Mouse (Mus musculus) gastrocnemius, postnatal 10 days (tissue): ENCODE measurements around the gene Skp1a. TPM values are rescaled to one million over a fixed set of nuclear protein-coding genes. Genes with fewer than 3 reads are reported as not detected.

Experiments
- DNase-seq: peaks from one replicate; pipeline ENCODE4 v3.0.0; 2021; ENCODE audit warnings: mixed read lengths
- total RNA-seq, 2 experiments: library from RNA; stranded (reverse); gene quantifications; 2 replicates each; pipeline ENCODE4 v1.2.3; 2021

The Skp1a gene
- total RNA-seq, 2 experiments from 2014 or later, result 254 to 257 TPM

DNA sequence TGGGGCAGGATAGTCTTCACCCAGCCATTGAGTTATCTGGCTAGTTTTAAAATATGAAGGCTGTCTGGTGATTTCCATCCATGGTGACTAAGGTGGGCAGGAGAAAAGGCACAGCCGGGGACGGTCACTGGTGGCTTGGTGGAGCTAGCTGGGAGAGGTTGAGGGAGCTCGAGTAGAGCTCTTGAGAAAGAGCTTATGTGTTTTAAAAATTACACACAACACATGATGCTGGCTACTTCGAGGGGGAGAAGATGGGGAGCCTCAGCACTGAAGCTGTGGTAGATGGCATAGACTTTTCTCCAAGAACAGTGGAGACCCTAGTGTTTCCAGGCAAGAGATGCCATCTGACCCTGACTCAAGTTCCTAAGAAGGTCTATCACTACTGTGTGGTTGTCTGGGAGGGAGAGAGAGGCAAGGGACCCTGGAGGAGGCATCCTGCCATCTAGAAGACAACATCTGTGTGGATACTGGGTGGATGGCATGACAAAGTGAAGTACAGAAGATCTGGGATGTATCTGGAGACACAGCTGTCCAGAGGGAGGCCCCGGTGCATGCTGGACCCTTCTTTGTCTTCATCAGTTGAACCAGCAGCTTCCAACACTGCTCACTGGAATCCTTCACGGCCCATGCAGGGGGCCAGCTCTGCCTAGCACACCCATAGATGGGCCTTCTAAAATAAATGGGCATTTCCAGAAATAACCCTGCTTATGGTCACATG is 45.8 kb downstream of the Skp1a start:
- DNase-seq, result no peak

DNA sequence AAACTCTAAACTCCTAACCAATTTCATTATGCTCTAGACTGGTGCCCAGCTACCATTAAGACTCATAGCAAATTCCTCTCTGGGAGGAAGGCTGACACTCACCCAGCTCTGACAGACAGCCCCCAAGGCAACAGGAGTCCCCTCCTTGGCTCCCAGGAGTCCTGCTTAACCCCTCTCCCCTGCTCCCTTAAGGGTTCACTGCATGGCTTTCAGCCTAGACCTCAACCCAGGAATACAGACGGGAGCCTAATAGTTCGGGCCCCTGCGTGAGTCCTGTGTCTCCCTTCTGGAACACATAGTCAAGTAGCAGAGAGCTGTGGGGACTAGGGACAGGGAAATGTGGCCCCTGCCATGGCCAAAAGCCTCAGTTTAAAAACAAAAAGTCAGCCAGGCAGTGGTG is 46.4 kb downstream of the Skp1a start:
- no peak for DNase-seq

DNA sequence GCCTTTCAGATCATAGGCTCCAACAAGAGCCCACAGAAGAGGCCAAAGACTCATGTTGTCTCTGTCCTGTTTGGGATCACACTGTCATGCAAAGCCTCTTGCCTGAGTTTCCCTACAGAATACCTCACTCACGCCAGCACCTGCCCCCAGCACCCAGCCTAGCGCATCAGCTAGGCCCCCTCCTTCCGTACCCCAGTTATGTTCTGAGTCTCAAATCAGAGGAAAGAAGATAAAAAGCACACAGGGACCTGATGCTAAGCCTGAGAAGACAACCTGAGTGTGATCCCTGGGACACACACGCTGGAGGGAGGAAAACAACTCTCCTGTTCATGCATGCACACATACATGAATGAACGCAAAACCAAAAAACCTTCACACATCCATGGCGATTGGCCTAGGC is 47.2 kb downstream of the Skp1a start:
- DNase-seq, result no peak

DNA sequence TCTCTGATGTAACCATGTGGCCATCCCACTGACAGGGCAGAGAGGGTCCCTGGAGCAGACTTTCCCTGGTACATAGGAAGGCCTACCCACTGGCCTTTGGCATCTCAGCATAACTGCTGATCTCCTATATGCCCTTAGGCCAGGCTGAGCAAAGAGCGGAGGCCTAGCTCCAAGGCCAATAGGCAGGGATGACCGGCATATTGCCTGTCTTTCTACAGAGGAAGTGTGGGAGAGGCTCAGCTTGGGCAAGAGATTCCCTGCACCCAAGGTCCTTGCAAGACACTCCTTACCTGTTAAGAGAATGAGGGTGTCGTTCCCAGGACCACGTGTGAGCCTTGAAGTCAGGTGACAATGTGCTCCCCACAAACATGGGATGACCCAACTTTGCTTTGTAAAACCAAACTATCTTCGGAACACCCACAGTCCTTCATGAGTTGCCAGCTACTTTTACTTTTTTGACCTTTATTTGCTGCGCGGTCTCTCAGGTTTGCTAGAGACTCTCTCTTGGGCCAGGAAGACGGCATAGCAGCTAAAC is 47.9 kb downstream of the Skp1a start:
- no peak for DNase-seq

DNA sequence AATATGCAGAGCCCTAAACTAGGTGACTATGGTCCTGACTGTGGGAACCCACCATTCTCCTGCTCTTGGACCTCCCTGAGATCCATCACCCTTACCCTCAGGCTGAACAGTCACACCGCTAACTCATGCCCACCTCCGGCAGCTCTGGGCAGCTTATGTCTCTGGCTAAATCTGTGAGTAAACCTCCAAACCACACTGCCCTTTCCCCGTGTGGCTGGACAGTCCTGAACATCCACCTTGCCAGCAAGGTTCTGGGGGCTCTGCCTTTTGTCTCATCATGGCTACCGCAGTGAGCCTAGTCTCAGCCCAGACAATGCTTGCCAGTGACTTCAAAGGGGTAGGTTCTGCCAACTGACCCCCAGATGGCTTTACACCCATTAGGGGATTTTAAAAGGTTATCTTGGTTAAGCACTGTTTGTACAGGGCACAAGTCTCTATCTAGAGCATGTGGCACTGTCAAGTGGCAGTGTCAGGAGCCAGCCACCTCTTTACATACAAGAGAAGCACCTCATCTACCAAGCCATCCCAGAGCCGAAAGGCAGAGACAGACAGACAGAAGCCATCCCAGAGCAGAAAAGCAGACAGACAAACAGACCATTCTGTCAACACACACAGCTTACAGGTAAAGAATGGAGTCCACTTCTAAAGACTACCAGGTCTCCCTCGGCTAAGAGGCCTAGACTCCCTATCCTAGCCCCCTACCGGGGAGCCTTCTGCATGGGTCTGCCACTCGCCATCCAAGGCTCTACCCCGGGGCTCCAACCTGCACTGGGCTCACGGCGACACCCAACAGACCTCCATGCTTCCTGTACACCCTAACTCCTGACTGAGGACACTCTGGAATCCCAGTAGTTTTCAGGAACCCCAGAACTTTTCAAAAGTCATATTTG is 49.0 kb downstream of the Skp1a start:
- no peak for DNase-seq

DNA sequence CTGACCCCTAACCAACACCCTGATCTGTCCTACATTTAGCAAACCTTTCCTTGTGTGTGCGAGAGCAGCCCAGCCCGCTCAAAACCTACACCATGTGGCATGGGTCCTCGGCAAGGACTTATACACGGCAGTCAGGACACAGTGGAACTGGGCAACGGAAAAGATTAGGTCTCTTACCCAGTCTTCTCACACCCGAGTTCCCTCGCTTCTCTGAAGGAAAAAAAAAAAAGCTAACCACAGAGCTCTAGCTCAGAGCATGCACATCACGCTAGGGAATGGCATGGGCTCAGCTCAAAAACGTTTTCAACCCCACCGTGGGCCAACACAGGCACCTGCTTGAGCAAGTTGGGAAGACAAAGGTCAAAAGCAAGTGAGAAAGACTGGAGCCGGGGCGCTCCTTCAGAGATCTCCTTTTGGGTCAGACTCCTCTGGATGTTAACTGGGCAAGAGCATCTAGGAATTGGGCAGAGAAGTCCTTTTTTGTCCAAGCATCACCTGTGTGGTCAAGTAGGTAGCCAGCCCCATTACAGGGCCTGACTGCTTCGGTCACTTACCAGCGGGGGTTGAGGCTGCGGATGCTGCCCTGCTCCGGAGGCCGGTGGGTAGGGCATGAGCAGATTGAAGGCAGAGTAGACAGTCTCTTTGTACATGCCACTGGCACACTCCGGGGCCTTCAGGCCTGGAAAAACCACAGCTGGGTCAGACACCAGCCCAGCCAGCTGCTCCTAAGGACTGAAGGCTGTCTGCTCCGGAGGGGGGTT is 50.0 kb downstream of the Skp1a start:
- DNase-seq, result no peak

DNA sequence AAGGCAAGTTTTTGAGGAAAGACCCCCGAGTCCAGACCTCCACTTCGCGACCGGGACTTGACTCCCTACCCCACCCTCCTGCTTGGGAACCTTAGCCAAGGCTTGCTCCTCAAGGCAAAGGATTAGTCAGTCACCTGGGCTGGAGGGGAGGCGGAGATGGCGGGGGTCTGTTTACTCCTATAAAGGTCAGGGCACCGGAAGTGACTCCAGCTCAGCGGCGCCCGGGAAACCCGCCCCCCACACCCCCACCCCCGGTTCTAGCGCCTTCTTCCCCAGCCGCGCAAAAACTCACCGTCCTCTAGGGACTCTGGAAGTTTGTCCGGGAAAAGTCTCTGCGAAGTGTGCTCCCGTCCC is 50.6 kb downstream of the Skp1a start:
- DNase-seq, result no peak

DNA sequence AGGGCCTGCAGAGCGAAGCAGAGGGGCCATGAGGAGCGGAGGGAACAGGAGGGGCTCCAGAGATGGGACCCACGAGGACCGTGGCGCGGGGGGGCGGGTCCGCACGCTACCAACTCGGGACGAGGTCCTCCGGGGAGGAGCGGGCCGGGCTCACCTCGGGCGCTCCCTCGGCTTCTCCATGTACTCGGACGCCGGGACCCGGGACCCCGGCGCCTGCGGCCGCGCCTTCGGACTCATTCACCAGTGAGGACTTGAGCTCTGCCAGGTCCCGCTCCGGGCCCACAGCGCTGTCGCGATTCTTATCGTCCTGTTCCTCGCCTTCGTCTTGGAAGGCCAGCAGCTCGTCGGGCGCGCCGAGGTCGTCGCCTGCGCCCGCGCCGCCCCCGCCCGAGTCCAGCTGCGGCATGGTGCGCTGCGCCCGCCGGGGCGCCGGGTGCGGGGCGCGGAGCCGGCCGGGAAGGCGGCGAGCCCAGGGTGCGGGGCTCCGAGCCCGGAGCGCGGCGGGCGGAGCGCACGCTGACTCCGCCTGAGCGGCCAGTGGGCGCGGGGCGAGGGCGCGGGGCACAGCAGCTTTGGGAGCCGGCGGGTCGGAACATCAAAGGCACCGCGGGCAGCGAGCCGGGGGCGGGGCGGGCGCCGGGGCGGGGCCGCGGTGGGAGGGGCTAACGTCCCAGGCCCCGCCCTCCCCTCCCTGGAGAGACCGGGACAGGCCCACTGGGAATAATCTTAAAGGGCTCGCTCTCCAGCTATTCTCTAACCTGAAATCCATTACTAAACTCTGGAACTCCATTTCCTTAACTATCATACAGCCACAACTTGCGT is 51.2 kb downstream of the Skp1a start, which contains the start of gene Tcf7:
Gene Tcf7 (minus strand): TSS at position 241 of the 822 bp plus-strand sequence.
- DNase-seq, result peak; percentile 66

DNA sequence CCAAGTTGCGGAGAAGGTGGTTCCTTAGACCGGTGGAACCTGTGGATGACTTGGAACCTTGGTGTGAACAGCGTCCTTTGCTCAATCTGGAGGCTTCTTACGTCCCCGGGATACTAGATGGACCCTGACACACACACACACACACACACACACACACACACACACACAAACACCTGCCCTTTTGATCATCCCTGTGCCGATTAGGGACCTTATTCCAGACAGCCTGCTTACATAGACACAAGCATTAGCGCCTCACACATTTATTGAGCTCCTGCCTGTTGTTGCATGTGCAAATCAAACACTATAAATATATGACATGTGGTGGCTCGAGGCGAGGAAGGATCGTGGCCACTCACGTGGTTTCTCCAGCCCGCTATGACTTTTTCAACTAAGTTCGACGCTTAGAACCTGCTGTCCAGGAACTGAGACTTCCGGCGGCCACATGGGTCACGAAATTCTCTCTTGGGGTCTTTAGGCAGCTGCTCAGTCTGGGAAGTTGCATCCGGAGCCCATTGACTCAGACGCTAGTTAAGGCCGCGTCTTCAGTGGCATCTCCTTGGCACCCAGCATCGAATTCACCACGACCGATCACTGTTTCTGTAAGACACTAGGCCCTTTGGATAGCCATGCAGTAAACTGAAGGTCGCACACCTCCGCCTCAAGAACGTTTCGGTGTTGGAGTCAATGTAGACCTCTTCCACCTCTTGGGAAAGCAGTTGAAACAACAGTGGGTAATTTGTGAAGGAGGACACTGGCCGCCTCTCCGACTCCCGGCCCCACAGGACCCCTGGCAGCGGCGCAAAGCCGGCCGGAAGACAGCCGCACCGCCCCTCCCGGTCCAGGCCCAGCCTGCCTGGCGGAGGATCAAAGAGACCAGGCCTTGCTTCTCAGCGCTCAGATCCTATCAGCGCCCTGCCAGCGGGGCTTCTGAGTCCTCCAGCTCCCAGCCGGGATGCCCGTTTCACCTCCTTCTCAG is 52.1 kb downstream of the Skp1a start:
- DNase-seq, result peak; percentile 67

DNA sequence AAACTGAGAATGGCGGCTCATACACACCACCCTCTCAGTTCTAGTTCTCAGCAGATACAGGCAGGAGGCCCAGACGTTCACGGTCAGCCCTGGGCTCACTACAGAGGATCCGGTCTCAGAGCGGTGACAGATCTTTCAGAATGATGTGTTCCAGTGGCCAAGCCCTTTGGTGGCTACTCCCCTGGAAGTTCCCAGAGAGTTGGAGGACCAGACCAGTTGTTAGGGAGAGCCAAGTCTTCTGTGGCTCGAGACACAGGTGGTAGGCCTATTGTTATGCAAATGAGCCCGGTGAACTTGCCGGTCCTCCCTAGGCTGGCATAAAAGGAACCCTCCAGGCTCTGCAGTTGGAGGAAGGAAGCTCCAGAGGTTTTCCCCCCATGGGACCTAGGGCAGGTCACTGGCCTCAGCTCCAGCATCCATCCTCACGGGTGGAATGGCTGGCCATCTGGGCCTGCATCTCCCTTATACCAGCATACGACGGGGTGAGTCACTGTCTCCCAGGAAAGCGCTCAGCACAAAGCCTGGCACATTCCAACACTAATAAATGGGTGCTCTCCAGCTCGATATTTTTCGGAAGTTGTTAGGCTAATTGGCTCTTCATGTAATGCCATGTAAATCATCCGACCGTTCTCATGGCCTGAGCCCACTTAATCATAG is 54.6 kb downstream of the Skp1a start:
- no peak for DNase-seq

DNA sequence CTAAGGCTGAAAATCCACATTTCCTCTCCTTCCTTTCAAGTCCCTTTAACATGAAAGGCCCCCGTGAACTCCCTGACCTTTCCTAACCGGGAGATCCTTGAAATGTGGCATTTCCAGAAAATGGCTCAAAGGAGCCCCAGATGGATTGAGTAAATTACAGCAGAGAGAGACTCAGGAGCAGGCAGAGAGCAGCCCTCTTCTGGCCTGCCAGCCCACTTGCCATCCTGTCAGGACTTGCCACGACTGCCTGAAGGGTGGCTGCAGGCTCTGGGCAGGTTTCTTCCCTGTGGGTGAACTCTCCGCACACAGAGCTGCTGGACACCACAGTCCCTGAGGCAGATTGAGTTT is 55.1 kb downstream of the Skp1a start:
- no peak for DNase-seq

DNA sequence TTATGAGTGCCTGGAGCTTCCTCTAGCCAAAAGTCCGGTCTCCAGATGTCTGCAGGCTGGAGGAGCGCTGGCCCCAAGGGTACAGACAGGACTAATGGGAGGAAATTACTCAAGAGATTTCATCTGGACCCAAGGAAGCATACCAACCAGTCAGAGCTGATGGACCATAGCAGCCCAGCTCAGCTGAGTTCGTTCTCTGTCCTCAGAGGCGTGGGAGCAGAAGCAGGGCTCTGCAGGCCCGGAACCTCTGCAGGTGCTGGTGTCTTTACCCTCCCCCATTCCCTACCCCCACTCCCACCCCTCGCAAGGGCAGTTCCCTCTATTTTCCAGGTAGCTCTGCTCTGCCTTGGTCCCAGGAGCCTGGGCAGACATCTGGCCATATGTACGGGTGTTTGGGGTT is 60.6 kb downstream of the Skp1a start:
- DNase-seq, result no peak

DNA sequence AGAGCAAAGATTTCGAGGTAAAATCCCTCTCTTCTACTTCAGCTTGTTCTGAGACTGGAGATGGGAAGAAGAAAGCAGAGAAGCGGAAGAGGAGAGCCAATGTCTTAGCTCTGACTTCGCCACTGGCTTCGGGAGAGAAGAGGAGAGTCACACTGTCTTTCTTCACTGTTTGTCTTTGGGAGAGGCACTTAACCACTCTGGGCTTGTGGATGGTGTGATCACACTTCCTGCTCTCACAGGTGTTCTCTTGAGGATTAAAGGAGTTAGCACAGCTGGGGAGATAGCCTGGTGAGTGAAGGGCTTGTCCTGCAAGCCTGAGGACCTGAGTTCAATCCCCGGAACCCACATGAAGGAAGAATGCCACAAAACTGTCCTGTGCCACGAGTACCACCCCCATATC is 61.1 kb downstream of the Skp1a start:
- no peak for DNase-seq

DNA sequence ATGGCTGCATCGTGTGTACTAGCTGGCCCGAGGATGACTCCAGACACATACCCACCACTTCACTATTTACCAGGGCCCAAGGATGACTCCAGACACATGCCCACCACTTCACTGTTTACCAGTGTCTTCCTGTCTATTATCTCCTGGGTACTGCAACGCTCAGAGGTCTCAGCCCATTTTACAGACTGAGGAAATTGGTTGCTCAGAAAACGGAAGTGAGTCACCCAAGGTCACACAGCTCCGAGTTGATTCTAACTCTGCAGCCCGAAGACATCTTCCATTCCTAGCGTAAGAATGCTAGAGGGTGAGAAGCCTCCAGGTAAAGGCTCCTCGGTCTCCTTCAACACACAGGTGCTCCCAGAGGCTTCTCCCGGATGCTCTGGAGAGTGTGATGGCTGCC is 62.3 kb downstream of the Skp1a start:
- no peak for DNase-seq

Other genes starting within 250 kb of the Skp1a start
- 100 to 1,000 TPM; 241 to 249 TPM for gene Ube2b, start 231.2 kb upstream of the Skp1a start, total RNA-seq
- gene Cdkl3, start 227.8 kb upstream of the Skp1a start, total RNA-seq, result 1 to 10 TPM; 5.5 to 5.9 TPM
- 10 to 100 TPM; 46.2 to 50.1 TPM for gene Ppp2ca, start 133.3 kb upstream of the Skp1a start, total RNA-seq
- not detected for gene Olfr1373, start 86.5 kb upstream of the Skp1a start, total RNA-seq
- not detected for gene Olfr1371, start 18.0 kb upstream of the Skp1a start, total RNA-seq
- 1 to 10 TPM; 2.0 to 4.6 TPM for gene Tcf7, start 51.0 kb downstream of the Skp1a start, total RNA-seq
- gene Vdac1, start 128.9 kb downstream of the Skp1a start, total RNA-seq, result 1,000 to 10,000 TPM; 1,018 to 1,167 TPM
- gene 9530068E07Rik, start 164.4 kb downstream of the Skp1a start, total RNA-seq, result 10 to 100 TPM; 76.7 to 83.4 TPM